Mouse (Mus musculus): Measurements from ENCODE around the gene Pacsin2. TPM values are rescaled to one million over a fixed set of nuclear protein-coding genes. Genes with fewer than 3 reads are reported as not detected.

The Pacsin2 gene
- polyA plus RNA-seq (2021; fragmentation: Nextera tagmentation) = 20.2 and 26.1 TPM in 2 replicates
- long read RNA-seq, experiment 1, transcript Pacsin2-203 (11 exons, 3,693 nt) = major isoform, 7 of 50 reads
- long read RNA-seq, experiment 1, partial matches to known transcripts = 10 of 50 reads
- long read RNA-seq, experiment 1, other reads (novel, unspliced or antisense) = 29 of 50 reads
- long read RNA-seq, experiment 2, transcript Pacsin2-203 (11 exons, 3,693 nt) = major isoform, 66 of 336 reads
- long read RNA-seq, experiment 2, transcript Pacsin2-202 (11 exons, 3,186 nt) = minor isoform, 7 of 336 reads
- long read RNA-seq, experiment 2, partial matches to known transcripts = 19 of 336 reads
- long read RNA-seq, experiment 2, other reads (novel, unspliced or antisense) = 241 of 336 reads

GRCm38 (mm10) chr15:83464083-83464904, at the start of gene Pacsin2:
Pacsin2 (minus strand) TSS chr15:83464606.

GRCm38 (mm10) chr15:83510805-83511405, 46.5 kb upstream of the Pacsin2 start, which contains the start of gene Ttll1:
Ttll1 (minus strand) TSS chr15:83510893.

GRCm38 (mm10) chr15:83349954-83350711, 114.3 kb downstream of the Pacsin2 start, which contains the start of gene Arfgap3:
Arfgap3 (minus strand) TSS chr15:83350247.

Other genes with a start within 250 kb of the Pacsin2 start
- gene A4galt, start 212.8 kb downstream of the Pacsin2 start, polyA plus RNA-seq (2021; fragmentation: Nextera tagmentation) = 1.2 and 1.4 TPM in 2 replicates
- gene Arfgap3, start 114.4 kb downstream of the Pacsin2 start, polyA plus RNA-seq (2021; fragmentation: Nextera tagmentation) = 12.4 and 14.2 TPM in 2 replicates
- 42.7 and 44.2 TPM in 2 replicates for gene Ttll1, start 46.3 kb upstream of the Pacsin2 start, polyA plus RNA-seq (2021; fragmentation: Nextera tagmentation)
- gene Bik, start 62.3 kb upstream of the Pacsin2 start, polyA plus RNA-seq (2021; fragmentation: Nextera tagmentation) = 0.15 and 0.28 TPM in 2 replicates
- 36.9 and 62.2 TPM in 2 replicates for gene Tspo, start 99.0 kb upstream of the Pacsin2 start, polyA plus RNA-seq (2021; fragmentation: Nextera tagmentation)
- 3.9 and 5.2 TPM in 2 replicates for gene Mcat, start 99.2 kb upstream of the Pacsin2 start, polyA plus RNA-seq (2021; fragmentation: Nextera tagmentation)
- 4.0 and 4.3 TPM in 2 replicates for gene Ttll12, start 130.6 kb upstream of the Pacsin2 start, polyA plus RNA-seq (2021; fragmentation: Nextera tagmentation)

Data from layer of hippocampus, adult 6 months (tissue).